ENCODE assay signal across 24 mouse cellular contexts in genomic region chr17:70462231-70462630, GRCm38 (mm10).
DNase-seq lines count a peak whose midpoint lies in the region; ATAC-seq and TF ChIP-seq lines count a peak whose summit lies in the region.
"Had no signal": no experiment of that assay in that cellular context is flagged by ENCODE, and none has a peak within 500 bp of the region (broad histone marks: within the 10 kb centered on the region; RNA-seq: fewer than 3 reads in every experiment).

No protein-coding gene starts in this region.

- TF ChIP-seq CTCF in hindbrain, postnatal 0 days (IDR thresholded peaks at IDR 0.05; ENCODE audit: low read depth): no peak
- no peak for TF ChIP-seq CTCF in olfactory bulb, adult 2 months (IDR thresholded peaks at IDR 0.05; ENCODE audit: insufficient read depth, low read depth, low read length)

- H3K36me3 ChIP-seq in hindbrain, postnatal 0 days (ENCODE audit: insufficient read depth, low read length): no peaks in the 10 kb centered on the region
- no peaks in the 10 kb centered on the region for H3K36me3 ChIP-seq in hindbrain, embryonic 10.5 days
- H3K36me3 ChIP-seq: embryonic facial prominence, embryonic 15.5 days; forebrain, embryonic 10.5 days; heart, embryonic 15.5 days; hindbrain, embryonic 15.5 days had no signal

- peak; percentile 23 to 42 for DNase-seq in cerebellum, adult 18-20 months
- no peak for DNase-seq in hindbrain, postnatal 0 days (ENCODE audit: low spot score)
- DNase-seq in hindbrain, embryonic 10.5 days (ENCODE audit: low spot score): no peak
- DNase-seq in cerebellum, postnatal 14 days: peak; percentile 41 to 64
- DNase-seq in B cell, adult 2 months: no peak
- no peak for DNase-seq in frontal cortex, postnatal 25 days (ENCODE audit: low spot score in 2 of 2)
- DNase-seq: adrenal gland, adult 2 months; adrenal gland, postnatal 25 days; embryo, embryonic 11 days; gastrocnemius, postnatal 10 days; heart, adult 2 months; heart, postnatal 14 days; kidney, adult 9 months had no signal

- H3K27me3 ChIP-seq in hindbrain, postnatal 0 days (ENCODE audit: insufficient read depth, low read length): no peaks in the 10 kb centered on the region
- H3K27me3 ChIP-seq in hindbrain, embryonic 10.5 days (ENCODE audit: insufficient read depth, poor library complexity, severe bottlenecking): no peaks in the 10 kb centered on the region
- H3K27me3 ChIP-seq: embryonic facial prominence, embryonic 15.5 days; heart, embryonic 15.5 days; hindbrain, embryonic 15.5 days had no signal

- H3K9me3 ChIP-seq in hindbrain, postnatal 0 days (ENCODE audit: low read length): no peaks in the 10 kb centered on the region
- no peaks in the 10 kb centered on the region for H3K9me3 ChIP-seq in hindbrain, embryonic 10.5 days
- H3K9me3 ChIP-seq: embryonic facial prominence, embryonic 15.5 days; forebrain, embryonic 10.5 days; heart, embryonic 15.5 days; hindbrain, embryonic 15.5 days had no signal

- no peak overlapping the region for H3K4me3 ChIP-seq in hindbrain, postnatal 0 days (ENCODE audit: low read length)
- no peak overlapping the region for H3K4me3 ChIP-seq in hindbrain, embryonic 10.5 days
- no peak overlapping the region for H3K4me3 ChIP-seq in olfactory bulb, adult 2 months (ENCODE audit: insufficient read depth, low read depth, low read length)
- H3K4me3 ChIP-seq: embryonic facial prominence, embryonic 15.5 days; erythroblast, embryonic 14.5 days; forebrain, embryonic 10.5 days; heart, adult 2 months; heart, embryonic 15.5 days; hindbrain, embryonic 15.5 days had no signal

- H3K27ac ChIP-seq in hindbrain, postnatal 0 days: peak overlapping the region; percentile 7; the same call in 1 of the 2 replicates
- no peak overlapping the region for H3K27ac ChIP-seq in hindbrain, embryonic 10.5 days
- peak overlapping the region; percentile 49 for H3K27ac ChIP-seq in olfactory bulb, adult 2 months (ENCODE audit: insufficient read depth, low read depth, low read length)
- H3K27ac ChIP-seq: embryonic facial prominence, embryonic 15.5 days; forebrain, embryonic 10.5 days; heart, adult 2 months; heart, embryonic 15.5 days; hindbrain, embryonic 15.5 days had no signal

- no peak for ATAC-seq in cerebellum, adult (ENCODE audit: insufficient number of reproducible peaks, low FRiP score, low TSS enrichment)
- no peak for ATAC-seq in hindbrain, postnatal 0 days
- ATAC-seq: forebrain, embryonic 14.5 days; inflammation-experienced regulatory T-cells, adult 6 months; intestine, postnatal 0 days had no signal

- no peaks in the 10 kb centered on the region for H3K4me1 ChIP-seq in hindbrain, postnatal 0 days (ENCODE audit: insufficient read depth, low read length)
- no peaks in the 10 kb centered on the region for H3K4me1 ChIP-seq in hindbrain, embryonic 10.5 days (replicated peaks)
- H3K4me1 ChIP-seq in olfactory bulb, adult 2 months (ENCODE audit: control insufficient read depth, insufficient read depth, low read length): peaks cover 8% of the 10 kb centered on the region
- H3K4me1 ChIP-seq: embryonic facial prominence, embryonic 15.5 days; heart, embryonic 15.5 days; hindbrain, embryonic 15.5 days had no signal

- H3K4me2 ChIP-seq in hindbrain, postnatal 0 days (ENCODE audit: low read depth, low read length): no peak overlapping the region
- H3K4me2 ChIP-seq: embryonic facial prominence, embryonic 15.5 days; heart, embryonic 11.5 days; heart, embryonic 15.5 days; hindbrain, embryonic 15.5 days had no signal

- WGBS in hindbrain, postnatal 0 days: 72% methylated on average over 8 of the region's 8 CpGs
- 88% methylated on average over 8 of the region's 8 CpGs for WGBS in hindbrain, embryonic 10.5 days
- 69% methylated on average over 8 of the region's 8 CpGs for WGBS in olfactory bulb, adult 2 months

- TF ChIP-seq POLR2A in olfactory bulb, adult 2 months (IDR thresholded peaks at IDR 0.05; ENCODE audit: insufficient read depth, low read depth, low read length): no peak

- no peak overlapping the region for H3K9ac ChIP-seq in hindbrain, postnatal 0 days (replicated peaks; ENCODE audit: low read length)
- H3K9ac ChIP-seq: embryonic facial prominence, embryonic 15.5 days; heart, embryonic 15.5 days; hindbrain, embryonic 15.5 days had no signal

Comparison
In these comparisons a context has a peak if more than half of its experiments do, and no peak if none do; other contexts are left out.
1. DNase-seq: peak in cerebellum, adult 18-20 months (2 of 2) and cerebellum, postnatal 14 days (2 of 2); none in hindbrain, postnatal 0 days (single experiment), hindbrain, embryonic 10.5 days (single experiment), B cell, adult 2 months (0 of 2) and frontal cortex, postnatal 25 days (0 of 2).